Mouse (Mus musculus) intestine, postnatal 0 days (tissue): ENCODE results near the gene Psmc3ip. TPM values are rescaled to one million over a fixed set of nuclear protein-coding genes. Genes with fewer than 3 reads are reported as not detected.
A peak's percentile ranks its signal among the peaks of the same experiment; 100 is the strongest.

ENCODE experiments used
- ATAC-seq: fragments of 200-750 bp; cut with Nextera tagmentation; 2 replicates; pipeline ENCODE4 v1.8.0; 2017; ENCODE audit warnings: mild to moderate bottlenecking, moderate TSS enrichment, moderate library complexity
- H3K27ac ChIP-seq: fragments of 300-500 bp; sonication (generic); 2 replicates; pipeline ENCODE4 v1.5.1; 2014; ENCODE audit warnings: mild to moderate bottlenecking, low read depth, low read length, moderate library complexity
- H3K27me3 ChIP-seq: fragments of 300-500 bp; sonication (generic); replicated peaks from 2 replicates; pipeline ENCODE4 v1.6.1; 2014; ENCODE audit warnings: low read length, mixed read lengths; ENCODE audit not compliant: control insufficient read depth, insufficient read depth
- H3K36me3 ChIP-seq: fragments of 300-500 bp; sonication (generic); 2 replicates; pipeline ENCODE4 v1.6.1; 2014; ENCODE audit warnings: mild to moderate bottlenecking, moderate library complexity; ENCODE audit not compliant: control insufficient read depth, insufficient read depth
- H3K4me1 ChIP-seq: fragments of 300-500 bp; sonication (generic); replicated peaks from 2 replicates; pipeline ENCODE4 v1.6.1; 2014; ENCODE audit warnings: antibody characterized with exemption, low read length, mixed read lengths; ENCODE audit not compliant: control insufficient read depth, insufficient read depth
- H3K4me2 ChIP-seq: fragments of 300-500 bp; sonication (generic); replicated peaks from 2 replicates; pipeline ENCODE4 v1.6.1; 2014; ENCODE audit warnings: low read depth, mild to moderate bottlenecking, moderate library complexity
- H3K4me3 ChIP-seq: fragments of 300-500 bp; sonication (generic); 2 replicates; pipeline ENCODE4 v1.5.1; 2014; ENCODE audit warnings: low read depth, low read length
- H3K9ac ChIP-seq: fragments of 300-500 bp; sonication (generic); 2 replicates; pipeline ENCODE4 v1.6.1; 2014; ENCODE audit warnings: mild to moderate bottlenecking, low read depth, low read length
- H3K9me3 ChIP-seq: fragments of 300-500 bp; sonication (generic); 2 replicates; pipeline ENCODE4 v1.6.1; 2016; ENCODE audit warnings: mixed run types; ENCODE audit not compliant: control insufficient read depth
- CTCF ChIP-seq: sonication (generic); IDR thresholded peaks from 2 replicates; pipeline ENCODE4 v1.5.1; 2016; ENCODE audit warnings: low read depth, mild to moderate bottlenecking, control low read depth, antibody characterized with exemption, moderate library complexity
- WGBS: fragments of 180-500 bp; shearing (Covaris S2); extraction: QIAGEN DNeasy Blood & Tissue Kit; methylation state at CpG from one replicate; pipeline ENCODE4 v1.1.7; 2014; 5-methylcytosine and 5-hydroxymethylcytosine counted together
- polyA plus RNA-seq: library from polyadenylated mRNA; unstranded; fragments of >200 nt; fragmentation: Nextera tagmentation; extraction: Ambion mirVana; gene quantifications from 2 replicates; pipeline ENCODE4 v1.2.1, GENCODE M21; 2015

The Psmc3ip gene
- 9.1 and 10.5 TPM in 2 replicates for polyA plus RNA-seq

GRCm38 (mm10) chr11:101095314-101096024, at the start of gene Psmc3ip:
TSS of gene Psmc3ip (minus strand) at chr11:101095436.
- WGBS, result under 1% methylated on average over 43 of the region's 43 CpGs
- Histone ChIP-seq H3K27ac (peak within 1 kb of the TSS; percentile 92), H3K36me3 (peaks cover 62% of the 10 kb centered on the region), H3K4me1 (no peaks in the 10 kb centered on the region), H3K9me3 (no peaks in the 10 kb centered on the region), H3K4me3 (peak within 1 kb of the TSS; percentile 60), H3K9ac (peak within 1 kb of the TSS; percentile 73), H3K27me3 (no peaks in the 10 kb centered on the region), H3K4me2 (peak within 1 kb of the TSS; percentile 88)
- peak; percentile 93 for ATAC-seq
- peak; percentile 88 for TF ChIP-seq CTCF

- Histone ChIP-seq H3K27me3 (peaks cover 12% of the 10 kb centered on the region), H3K4me3 (no peak overlapping the region; the same call in 1 of the 2 replicates), H3K4me2 (peak overlapping the region; percentile 37), H3K36me3 (no peaks in the 10 kb centered on the region), H3K9me3 (no peaks in the 10 kb centered on the region), H3K4me1 (peaks cover 5% of the 10 kb centered on the region; the same call in 1 of the 2 replicates), H3K27ac (no peak overlapping the region), H3K9ac (no peak overlapping the region)
- 29% methylated on average over 18 of the region's 19 CpGs for WGBS
- TF ChIP-seq CTCF, result no peak
- no peak for ATAC-seq
These were observed 48.3 kb upstream of the Psmc3ip start for GRCm38 (mm10) chr11:101143338-101144225.

GRCm38 (mm10) chr11:101142215-101142967, 47.2 kb upstream of the Psmc3ip start:
- Histone ChIP-seq H3K27ac (no peak overlapping the region), H3K4me3 (no peak overlapping the region), H3K4me1 (peaks cover 6% of the 10 kb centered on the region; the same call in 1 of the 2 replicates), H3K9me3 (no peaks in the 10 kb centered on the region), H3K36me3 (no peaks in the 10 kb centered on the region), H3K4me2 (no peak overlapping the region), H3K27me3 (peaks cover 12% of the 10 kb centered on the region), H3K9ac (no peak overlapping the region)
- ATAC-seq, result no peak
- TF ChIP-seq CTCF, result no peak
- 84% methylated on average over 10 of the region's 10 CpGs for WGBS

GRCm38 (mm10) chr11:101141088-101141487, 45.9 kb upstream of the Psmc3ip start:
- H3K4me3 ChIP-seq, result no peak overlapping the region
- H3K27ac ChIP-seq, result no peak overlapping the region
- no peak overlapping the region for H3K9ac ChIP-seq
- no peak for ATAC-seq
- no peaks in the 10 kb centered on the region for H3K36me3 ChIP-seq
- TF ChIP-seq CTCF, result no peak
- no peaks in the 10 kb centered on the region for H3K9me3 ChIP-seq
- peaks cover 6% of the 10 kb centered on the region; the same call in 1 of the 2 replicates for H3K4me1 ChIP-seq
- peaks cover 12% of the 10 kb centered on the region for H3K27me3 ChIP-seq
- WGBS, result 90% methylated on average over 8 of the region's 8 CpGs
- H3K4me2 ChIP-seq, result no peak overlapping the region

- no peak for TF ChIP-seq CTCF
- Histone ChIP-seq H3K36me3 (no peaks in the 10 kb centered on the region), H3K27ac (no peak overlapping the region), H3K4me1 (peaks cover 6% of the 10 kb centered on the region; the same call in 1 of the 2 replicates), H3K27me3 (peaks cover 12% of the 10 kb centered on the region), H3K4me3 (peak overlapping the region; percentile 26), H3K4me2 (peak overlapping the region; percentile 63), H3K9me3 (no peaks in the 10 kb centered on the region), H3K9ac (peak overlapping the region; percentile 45; the same call in 1 of the 2 replicates)
- no peak for ATAC-seq
- WGBS, result 33% methylated on average over 27 of the region's 27 CpGs
These were observed 45.1 kb upstream of the Psmc3ip start for GRCm38 (mm10) chr11:101140164-101140819.
